Mouse (Mus musculus) bone marrow macrophage, adult 2 months (primary cell): ENCODE results near the gene Smad3.

ENCODE experiments used
- CTCF ChIP-seq: IDR thresholded peaks from 2 replicates; pipeline ENCODE4 v1.5.1; 2012; ENCODE audit warnings: low read depth, mild to moderate bottlenecking, low read length, moderate library complexity
- POLR2A ChIP-seq: IDR thresholded peaks from 2 replicates; pipeline ENCODE4 v1.6.1; 2012; ENCODE audit warnings: mild to moderate bottlenecking, low read depth, low read length, borderline replicate concordance

- TF ChIP-seq CTCF (no peak), POLR2A (no peak)
Measured at GRCm38 (mm10) chr9:63802080-63802479, 44.3 kb upstream of the Smad3 start.
